Mouse (Mus musculus): ENCODE results near the gene 1700017B05Rik. TPM values are rescaled to one million over a fixed set of nuclear protein-coding genes. Genes with fewer than 3 reads are reported as not detected.
"Not testable (repeated sequence)": the region's sequence is repeated elsewhere in the genome, so short reads cannot be mapped to it uniquely, and the experiment has no call there.

Gene 1700017B05Rik
- polyA plus RNA-seq, 1 experiment from 2014 or later = 27.8 TPM

- no peak for ATAC-seq (ENCODE audit: low FRiP score, low TSS enrichment)
- Histone ChIP-seq H3K4me2 (replicated peaks; ENCODE audit: low read depth, low read length) (no peak overlapping the region), H3K27me3 (ENCODE audit: control insufficient read depth, insufficient read depth, low read length) (no peaks in the 10 kb centered on the region), H3K9ac (ENCODE audit: low read depth, low read length) (no peak overlapping the region), H3K4me3 (ENCODE audit: low read length) (no peak overlapping the region), H3K27ac (ENCODE audit: low read depth, low read length) (no peak overlapping the region), H3K36me3 (ENCODE audit: control insufficient read depth, insufficient read depth, low read length) (no peaks in the 10 kb centered on the region), H3K9me3 (ENCODE audit: control insufficient read depth, low read length) (no peaks in the 10 kb centered on the region), H3K4me1 (ENCODE audit: control insufficient read depth, insufficient read depth, low read length) (peaks cover 11% of the 10 kb centered on the region)
- 90% methylated on average over 5 of the region's 5 CpGs for WGBS
These were observed 30.0 kb downstream of the 1700017B05Rik start for GRCm38 (mm10) chr9:57232341-57232940.

GRCm38 (mm10) chr9:57231536-57232255 is 30.7 kb downstream of the 1700017B05Rik start:
- Histone ChIP-seq H3K4me2 (replicated peaks; ENCODE audit: low read depth, low read length) (no peak overlapping the region), H3K9ac (ENCODE audit: low read depth, low read length) (no peak overlapping the region), H3K9me3 (ENCODE audit: control insufficient read depth, low read length) (no peaks in the 10 kb centered on the region), H3K4me3 (ENCODE audit: low read length) (no peak overlapping the region), H3K27ac (ENCODE audit: low read depth, low read length) (no peak overlapping the region), H3K4me1 (ENCODE audit: control insufficient read depth, insufficient read depth, low read length) (peaks cover 11% of the 10 kb centered on the region), H3K27me3 (ENCODE audit: control insufficient read depth, insufficient read depth, low read length) (no peaks in the 10 kb centered on the region), H3K36me3 (ENCODE audit: control insufficient read depth, insufficient read depth, low read length) (no peaks in the 10 kb centered on the region)
- 74% methylated on average over 8 of the region's 8 CpGs for WGBS
- no peak for ATAC-seq (ENCODE audit: low FRiP score, low TSS enrichment)

GRCm38 (mm10) chr9:57230146-57230783 is 32.1 kb downstream of the 1700017B05Rik start:
- 34% methylated on average over 9 of the region's 9 CpGs for WGBS
- peak; percentile 78 for ATAC-seq (ENCODE audit: low FRiP score, low TSS enrichment)
- peak overlapping the region; percentile 17; the same call in 1 of the 2 replicates for H3K27ac ChIP-seq (ENCODE audit: low read depth, low read length)

GRCm38 (mm10) chr9:57229726-57230125 is 32.7 kb downstream of the 1700017B05Rik start:
- H3K27ac ChIP-seq (ENCODE audit: low read depth, low read length) = peak overlapping the region; percentile 17; the same call in 1 of the 2 replicates
- 45% methylated on average over 4 of the region's 4 CpGs for WGBS

More at GRCm38 (mm10) chr9:57230146-57230783, 32.1 kb downstream of the 1700017B05Rik start:
- H3K9me3 ChIP-seq (ENCODE audit: control insufficient read depth, low read length) = no peaks in the 10 kb centered on the region
- H3K9ac ChIP-seq (ENCODE audit: low read depth, low read length) = no peak overlapping the region
- H3K4me3 ChIP-seq (ENCODE audit: low read length) = no peak overlapping the region
- peaks cover 11% of the 10 kb centered on the region for H3K4me1 ChIP-seq (ENCODE audit: control insufficient read depth, insufficient read depth, low read length)
- no peak overlapping the region for H3K4me2 ChIP-seq (replicated peaks; ENCODE audit: low read depth, low read length)
- no peaks in the 10 kb centered on the region for H3K27me3 ChIP-seq (ENCODE audit: control insufficient read depth, insufficient read depth, low read length)
- no peaks in the 10 kb centered on the region for H3K36me3 ChIP-seq (ENCODE audit: control insufficient read depth, insufficient read depth, low read length)

GRCm38 (mm10) chr9:57228186-57228585 is 34.2 kb downstream of the 1700017B05Rik start:
- Histone ChIP-seq H3K36me3 (ENCODE audit: control insufficient read depth, insufficient read depth, low read length) (no peaks in the 10 kb centered on the region), H3K27me3 (ENCODE audit: control insufficient read depth, insufficient read depth, low read length) (no peaks in the 10 kb centered on the region), H3K4me2 (replicated peaks; ENCODE audit: low read depth, low read length) (no peak overlapping the region), H3K9ac (ENCODE audit: low read depth, low read length) (no peak overlapping the region), H3K27ac (ENCODE audit: low read depth, low read length) (no peak overlapping the region), H3K4me1 (ENCODE audit: control insufficient read depth, insufficient read depth, low read length) (peaks cover 11% of the 10 kb centered on the region), H3K9me3 (ENCODE audit: control insufficient read depth, low read length) (no peaks in the 10 kb centered on the region), H3K4me3 (ENCODE audit: low read length) (no peak overlapping the region)
- 72% methylated on average over 4 of the region's 4 CpGs for WGBS
- no peak for ATAC-seq (ENCODE audit: low FRiP score, low TSS enrichment)

More at GRCm38 (mm10) chr9:57229726-57230125, 32.7 kb downstream of the 1700017B05Rik start:
- Histone ChIP-seq H3K27me3 (ENCODE audit: control insufficient read depth, insufficient read depth, low read length) (no peaks in the 10 kb centered on the region), H3K4me2 (replicated peaks; ENCODE audit: low read depth, low read length) (no peak overlapping the region), H3K9ac (ENCODE audit: low read depth, low read length) (no peak overlapping the region), H3K4me3 (ENCODE audit: low read length) (no peak overlapping the region), H3K9me3 (ENCODE audit: control insufficient read depth, low read length) (no peaks in the 10 kb centered on the region), H3K4me1 (ENCODE audit: control insufficient read depth, insufficient read depth, low read length) (peaks cover 11% of the 10 kb centered on the region), H3K36me3 (ENCODE audit: control insufficient read depth, insufficient read depth, low read length) (no peaks in the 10 kb centered on the region)
- 0 out of 2 replicates have a peak, but pooled peaks have one; percentile 37 for ATAC-seq (ENCODE audit: low FRiP score, low TSS enrichment)

- H3K4me2 ChIP-seq (replicated peaks; ENCODE audit: low read depth, low read length) = no peak overlapping the region
- no peaks in the 10 kb centered on the region for H3K36me3 ChIP-seq (ENCODE audit: control insufficient read depth, insufficient read depth, low read length)
- no peak overlapping the region for H3K27ac ChIP-seq (ENCODE audit: low read depth, low read length)
- no peak overlapping the region for H3K9ac ChIP-seq (ENCODE audit: low read depth, low read length)
- WGBS = 69% methylated on average over 5 of the region's 5 CpGs
- H3K4me3 ChIP-seq (ENCODE audit: low read length) = no peak overlapping the region
- no peak for ATAC-seq (ENCODE audit: low FRiP score, low TSS enrichment)
- H3K9me3 ChIP-seq (ENCODE audit: control insufficient read depth, low read length) = no peaks in the 10 kb centered on the region
- H3K4me1 ChIP-seq (ENCODE audit: control insufficient read depth, insufficient read depth, low read length) = peaks cover 11% of the 10 kb centered on the region
- H3K27me3 ChIP-seq (ENCODE audit: control insufficient read depth, insufficient read depth, low read length) = no peaks in the 10 kb centered on the region
These were observed 35.2 kb downstream of the 1700017B05Rik start for GRCm38 (mm10) chr9:57227203-57227602.

- H3K27me3 ChIP-seq (ENCODE audit: control insufficient read depth, insufficient read depth, low read length); H3K9ac ChIP-seq (ENCODE audit: low read depth, low read length); H3K36me3 ChIP-seq (ENCODE audit: control insufficient read depth, insufficient read depth, low read length); H3K9me3 ChIP-seq (ENCODE audit: control insufficient read depth, low read length); ATAC-seq (ENCODE audit: low FRiP score, low TSS enrichment); H3K27ac ChIP-seq (ENCODE audit: low read depth, low read length); H3K4me2 ChIP-seq (replicated peaks; ENCODE audit: low read depth, low read length); H3K4me3 ChIP-seq (ENCODE audit: low read length): not testable (repeated sequence)
- WGBS = 90% methylated on average over 6 of the region's 6 CpGs
- peaks cover 11% of the 10 kb centered on the region for H3K4me1 ChIP-seq (ENCODE audit: control insufficient read depth, insufficient read depth, low read length)
These were observed 35.7 kb downstream of the 1700017B05Rik start for GRCm38 (mm10) chr9:57226628-57227122.

GRCm38 (mm10) chr9:57225780-57226627 is 36.4 kb downstream of the 1700017B05Rik start:
- Histone ChIP-seq H3K4me3 (ENCODE audit: low read length) (no peak overlapping the region), H3K4me1 (ENCODE audit: control insufficient read depth, insufficient read depth, low read length) (peaks cover 11% of the 10 kb centered on the region), H3K9me3 (ENCODE audit: control insufficient read depth, low read length) (no peaks in the 10 kb centered on the region), H3K27ac (ENCODE audit: low read depth, low read length) (no peak overlapping the region), H3K27me3 (ENCODE audit: control insufficient read depth, insufficient read depth, low read length) (no peaks in the 10 kb centered on the region), H3K9ac (ENCODE audit: low read depth, low read length) (no peak overlapping the region), H3K36me3 (ENCODE audit: control insufficient read depth, insufficient read depth, low read length) (no peaks in the 10 kb centered on the region), H3K4me2 (replicated peaks; ENCODE audit: low read depth, low read length) (no peak overlapping the region)
- ATAC-seq (ENCODE audit: low FRiP score, low TSS enrichment) = no peak
- WGBS = 80% methylated on average over 13 of the region's 13 CpGs
